Mouse (Mus musculus): ENCODE measurements around the gene 1110032A03Rik.

The 1110032A03Rik gene

GRCm38 (mm10) chr9:50774026-50774462 lies 1.3 kb downstream of the 1110032A03Rik start:
- no peak for DNase-seq (ENCODE audit: low read depth, low spot score)

DNA sequence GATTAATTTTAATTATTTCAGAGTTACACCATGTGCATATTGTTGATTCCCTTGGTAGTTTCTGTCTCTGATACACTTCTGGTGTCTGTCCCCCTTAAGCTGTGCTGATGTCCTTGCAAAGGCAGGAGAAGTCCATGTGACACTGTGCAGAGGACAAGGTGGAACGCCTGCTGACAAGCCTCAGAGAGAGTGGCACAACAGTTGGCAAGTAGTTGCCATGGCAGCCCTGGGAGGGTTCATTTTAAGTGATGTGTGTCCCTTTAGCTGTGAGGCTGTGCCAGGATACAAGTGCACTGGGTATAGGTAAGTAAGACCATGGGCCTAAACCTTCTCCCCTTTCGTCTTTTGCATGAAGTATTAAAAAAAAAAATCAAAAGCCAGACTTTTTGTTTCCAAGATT lies 5.3 kb downstream of the 1110032A03Rik start:
- no peak for DNase-seq (ENCODE audit: low read depth, low spot score)

- peak; percentile 94 for DNase-seq (ENCODE audit: low read depth, low spot score)
Observed at GRCm38 (mm10) chr9:50768107-50769002, 7.0 kb downstream of the 1110032A03Rik start, which contains the start of gene Fdxacb1. Fdxacb1 (plus strand) TSS chr9:50768236.

DNA sequence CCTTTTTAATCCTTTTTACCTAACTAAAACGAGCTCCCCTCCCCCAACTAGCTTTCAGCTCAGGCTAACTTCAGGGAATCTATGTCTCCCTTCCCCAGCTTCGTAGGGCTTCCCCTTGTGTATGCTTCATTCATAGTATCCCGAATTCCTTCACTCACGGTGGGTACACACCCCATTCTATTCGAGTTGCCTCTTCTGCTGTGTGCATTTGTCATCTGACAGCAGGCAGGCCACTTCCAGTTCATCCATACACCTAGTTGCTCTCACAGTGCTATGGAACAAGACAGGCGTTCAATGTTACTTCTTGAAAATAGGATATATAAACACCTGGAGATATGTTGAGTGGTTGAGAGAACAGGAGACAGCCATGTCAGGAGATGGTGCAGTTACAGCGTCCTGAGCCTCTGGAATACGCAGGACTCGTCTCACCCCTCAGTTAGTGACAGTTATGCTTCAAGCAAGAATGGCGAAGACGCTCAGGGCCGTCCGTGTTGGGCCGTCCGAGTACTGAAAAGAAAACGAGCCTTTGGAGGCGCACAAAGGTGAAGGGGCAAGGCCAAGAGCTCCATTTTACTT lies 7.7 kb downstream of the 1110032A03Rik start:
- DNase-seq (ENCODE audit: low read depth, low spot score) = no peak

DNA sequence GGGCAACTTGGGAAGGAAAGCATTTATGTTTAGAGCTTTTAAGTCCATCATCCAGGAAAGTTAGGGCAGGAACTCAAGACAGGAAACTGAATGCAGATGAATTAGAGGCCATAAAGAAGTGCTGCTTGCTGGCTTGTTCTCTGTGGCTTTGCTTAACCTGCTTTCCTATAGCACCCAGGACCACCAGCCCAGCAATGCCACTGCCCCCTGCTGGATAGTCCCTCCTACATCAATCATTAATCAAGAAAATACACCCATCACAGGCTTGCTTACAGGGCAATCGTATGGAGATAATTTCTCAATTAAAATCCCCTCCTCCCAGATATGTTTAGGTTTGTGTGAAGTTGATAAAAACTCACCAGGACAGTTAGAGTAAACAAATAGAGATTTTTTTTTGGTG lies 12.0 kb downstream of the 1110032A03Rik start:
- DNase-seq (ENCODE audit: low read depth, low spot score) = no peak

- DNase-seq (ENCODE audit: low read depth, low spot score) = no peak
Observed at GRCm38 (mm10) chr9:50761520-50762243, 13.6 kb downstream of the 1110032A03Rik start.

- DNase-seq (ENCODE audit: low read depth, low spot score) = no peak
Observed at GRCm38 (mm10) chr9:50756711-50757110, 18.6 kb downstream of the 1110032A03Rik start.

DNA sequence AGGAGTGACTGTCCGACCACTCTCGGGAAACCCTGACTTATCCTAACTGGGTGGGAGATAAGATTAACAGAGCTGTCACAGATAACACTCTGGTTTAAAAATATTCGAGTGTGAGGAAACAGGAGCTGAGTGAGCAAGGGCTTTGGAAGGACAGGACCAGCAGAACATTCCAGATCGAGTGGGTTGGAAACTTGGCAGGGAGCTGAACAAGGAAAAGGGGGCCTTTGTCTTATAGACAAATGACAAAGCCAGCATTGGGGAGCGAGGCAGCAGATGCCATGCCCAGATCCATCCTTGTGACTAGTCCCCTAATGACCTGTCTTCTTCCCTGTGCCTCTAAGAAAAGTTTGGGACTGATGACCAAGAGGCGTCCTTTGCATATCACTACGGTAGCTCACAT lies 21.4 kb downstream of the 1110032A03Rik start:
- DNase-seq (ENCODE audit: low read depth, low spot score) = no peak

- DNase-seq (ENCODE audit: low read depth, low spot score) = no peak
Observed at GRCm38 (mm10) chr9:50752784-50753615, 22.3 kb downstream of the 1110032A03Rik start.

DNA sequence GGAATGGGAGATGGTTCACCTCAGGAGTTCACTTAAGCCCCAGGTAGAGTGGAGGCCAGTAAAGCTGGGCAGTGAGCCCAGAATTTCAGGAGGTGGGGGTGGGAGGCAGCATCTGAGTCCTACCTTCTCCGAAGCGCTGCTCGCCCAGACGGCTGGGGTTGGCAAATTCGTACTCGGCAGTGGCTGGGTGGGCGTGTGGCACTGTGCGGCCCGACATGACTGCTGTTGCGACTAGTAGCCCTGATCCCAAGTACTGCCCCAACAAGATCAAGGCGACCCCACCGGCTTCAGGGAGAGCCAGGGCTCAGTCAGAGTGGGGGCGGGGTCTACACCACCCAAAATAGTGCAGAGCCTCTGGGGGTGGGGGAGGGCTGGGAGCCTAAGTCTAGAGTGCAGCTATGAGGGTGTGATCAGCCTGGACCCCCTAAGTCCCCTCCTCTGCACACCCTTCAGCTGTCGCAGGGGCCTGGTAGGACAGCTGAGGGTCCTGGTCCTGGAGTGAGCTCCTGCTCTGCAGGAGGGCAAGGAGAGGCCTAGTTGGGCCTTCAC lies 23.2 kb downstream of the 1110032A03Rik start, which contains the start of gene Hspb2:
TSS of gene Hspb2 (minus strand) at position 301 of the 549 bp plus-strand sequence.
- no peak for DNase-seq (ENCODE audit: low read depth, low spot score)

- DNase-seq (ENCODE audit: low read depth, low spot score) = no peak
Observed at GRCm38 (mm10) chr9:50751323-50751722, 24.0 kb downstream of the 1110032A03Rik start, which contains the start of gene Cryab. Cryab (plus strand) TSS chr9:50751325.

DNA sequence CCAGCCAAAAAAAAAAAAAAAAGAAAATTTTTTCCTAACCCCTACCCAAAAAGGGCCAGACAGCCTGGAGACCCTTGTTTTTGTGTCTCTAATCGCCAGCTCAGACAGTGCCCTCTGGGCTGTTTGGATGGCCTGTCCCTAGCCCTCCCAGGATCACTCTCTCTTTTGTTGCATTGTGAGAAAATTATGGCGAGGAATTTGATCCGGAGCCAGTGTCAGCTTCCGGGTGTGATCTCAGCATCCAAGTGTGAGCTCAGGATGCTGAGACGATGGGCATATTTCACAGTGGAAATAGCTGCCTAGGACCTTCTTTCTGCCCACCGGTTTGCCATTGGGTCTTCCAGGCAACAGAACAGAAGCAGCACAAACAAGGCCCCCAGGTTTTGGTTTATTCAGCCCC lies 24.6 kb downstream of the 1110032A03Rik start:
- DNase-seq (ENCODE audit: low read depth, low spot score) = no peak

DNA sequence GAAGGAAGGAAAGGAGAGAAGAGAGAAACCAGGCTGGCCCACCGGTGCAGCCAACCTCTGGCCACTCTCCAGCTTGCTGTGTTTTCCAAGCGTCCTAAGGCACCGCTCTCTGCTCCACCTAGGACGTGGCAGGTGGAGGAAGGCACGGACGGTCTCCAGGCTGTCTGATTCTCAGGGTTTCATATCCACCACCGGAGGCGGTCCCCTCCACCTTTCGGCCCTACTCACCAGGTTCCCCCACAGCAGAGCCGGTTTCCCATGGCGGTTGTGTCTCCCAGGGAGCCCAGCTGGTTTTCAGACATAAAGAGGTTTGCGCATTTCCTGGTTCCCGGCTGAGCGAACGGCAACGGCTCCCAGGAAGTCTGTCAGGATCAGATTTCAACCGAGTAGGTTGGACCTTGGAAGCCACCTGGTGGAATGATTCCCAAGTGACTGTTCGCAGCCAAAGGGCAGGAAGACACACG lies 29.1 kb downstream of the 1110032A03Rik start, which contains the start of gene 2310030G06Rik:
TSS of gene 2310030G06Rik (minus strand) at position 323 of the 464 bp plus-strand sequence.
- peak; percentile 52 for DNase-seq (ENCODE audit: low read depth, low spot score)

DNA sequence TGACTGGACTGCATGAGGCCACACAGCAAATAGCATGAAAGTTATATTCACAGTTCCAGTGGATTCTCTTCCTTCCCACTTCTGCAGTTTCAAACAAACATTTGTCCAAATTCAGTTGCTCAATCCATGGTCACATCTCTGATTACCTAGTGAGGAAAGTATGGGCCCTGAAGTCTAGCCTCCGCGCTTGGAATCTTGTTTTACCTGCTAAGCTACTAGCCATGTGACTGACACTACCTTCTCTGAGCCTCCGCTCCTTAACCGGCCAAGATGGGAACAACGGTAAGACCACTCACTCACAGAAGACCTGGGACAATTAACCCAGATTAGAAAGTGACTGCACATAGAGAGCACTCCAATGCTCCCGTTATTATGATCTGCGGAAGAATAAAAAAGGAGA lies 29.5 kb downstream of the 1110032A03Rik start:
- DNase-seq (ENCODE audit: low read depth, low spot score) = no peak

DNA sequence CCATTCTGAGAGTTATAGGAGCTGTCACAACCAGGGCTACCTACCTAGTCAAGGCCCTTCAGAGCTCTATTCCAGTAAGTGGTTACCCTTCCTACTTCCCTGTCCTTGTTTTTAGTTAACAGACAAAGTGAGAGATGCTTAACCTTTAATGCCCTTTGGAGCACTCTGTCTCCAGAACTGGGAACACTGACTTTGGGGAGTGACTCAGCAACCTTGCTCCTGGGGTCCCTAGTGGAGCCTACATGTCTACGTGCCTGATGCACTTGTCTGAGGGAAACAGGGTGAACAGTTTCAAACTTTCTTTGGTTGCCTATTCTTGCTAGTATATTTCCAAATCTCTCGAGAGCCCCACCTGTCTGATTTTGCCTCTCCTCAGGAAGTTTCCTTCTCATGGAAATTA lies 32.6 kb downstream of the 1110032A03Rik start:
- DNase-seq (ENCODE audit: low read depth, low spot score) = no peak

- no peak for DNase-seq (ENCODE audit: low read depth, low spot score)
Observed at GRCm38 (mm10) chr9:50742261-50742660, 33.1 kb downstream of the 1110032A03Rik start.

DNA sequence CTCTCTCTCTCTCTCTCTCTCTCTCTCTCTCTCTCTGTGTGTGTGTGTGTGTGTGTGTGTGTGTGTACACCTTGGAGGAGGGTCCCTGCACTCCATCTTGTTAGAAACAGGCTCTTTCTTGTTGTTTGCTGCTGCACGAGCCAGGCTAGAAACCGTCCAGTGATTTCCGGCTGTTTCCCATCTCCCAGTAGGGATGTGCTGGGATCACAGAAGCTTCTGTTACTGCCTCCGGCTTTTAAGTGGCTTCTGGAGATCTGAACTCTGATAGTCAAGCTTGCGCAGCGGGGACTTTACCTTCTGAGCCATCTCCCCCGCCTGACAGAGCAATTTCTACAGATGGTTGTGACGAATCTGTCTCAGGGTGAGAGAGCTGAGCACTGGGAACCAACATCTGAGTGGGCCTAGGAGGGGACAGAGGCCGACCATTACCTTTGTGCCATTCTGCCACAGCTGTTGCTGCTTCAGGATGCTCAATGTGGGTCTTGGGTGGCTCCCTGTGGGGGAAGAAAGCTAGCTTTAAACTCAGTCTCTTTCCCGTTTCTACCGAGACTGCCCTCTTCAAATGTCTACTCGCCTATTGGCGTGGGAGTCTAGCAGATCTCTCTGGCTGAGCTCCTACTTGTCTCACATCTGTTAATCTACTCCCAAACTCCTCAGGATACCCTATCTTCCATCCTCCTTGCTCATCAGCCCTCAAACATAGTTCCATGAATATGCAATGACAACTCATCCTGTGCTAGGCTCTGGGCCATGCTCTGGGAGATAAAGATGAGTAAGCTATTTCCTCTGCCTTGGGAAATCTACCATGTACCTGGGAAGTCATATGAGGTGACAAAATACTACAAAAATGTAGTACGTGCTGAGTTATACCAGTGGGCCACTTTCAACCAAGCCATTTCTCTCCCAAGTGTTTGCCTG lies 34.2 kb downstream of the 1110032A03Rik start:
- no peak for DNase-seq (ENCODE audit: low read depth, low spot score)

GRCm38 (mm10) chr9:50738914-50739870 lies 36.1 kb downstream of the 1110032A03Rik start, which contains the start of gene Dixdc1:
Dixdc1 (minus strand) TSS chr9:50739517.
- DNase-seq (ENCODE audit: low read depth, low spot score) = peak; percentile 90
